Comparison of ENCODE assay signal across 9 mouse cellular contexts in genomic region chr2:147803102-147803501, GRCm38 (mm10).
DNase-seq lines count a peak whose midpoint lies in the region; TF ChIP-seq lines count a peak whose summit lies in the region.
"Had no signal": no experiment of that assay in that cellular context is flagged by ENCODE, and none has a peak within 500 bp of the region (broad histone marks: within the 10 kb centered on the region; RNA-seq: fewer than 3 reads in every experiment).

No protein-coding gene starts in this region.

- TF ChIP-seq CTCF in left cerebral cortex, adult 2 months (IDR thresholded peaks at IDR 0.05): peak; percentile 46

- no peak overlapping the region for H3K4me3 ChIP-seq in left cerebral cortex, adult 2 months
- H3K4me3 ChIP-seq: limb, embryonic 12.5 days had no signal

- no peak overlapping the region for H3K27ac ChIP-seq in left cerebral cortex, adult 2 months
- H3K27ac ChIP-seq: limb, embryonic 12.5 days had no signal

- DNase-seq in cerebellum, postnatal 36 days: peak; percentile 11 to 17
- DNase-seq in cerebellum, adult 9-10 months: no peak
- peak; percentile 13 to 21 for DNase-seq in left cerebral cortex, adult 2 months (ENCODE audit: extremely low spot score in 1 of 2, low spot score in 2 of 2)
- DNase-seq in left cerebral cortex, adult 11 months (ENCODE audit: low spot score): no peak
- peak; percentile 38 for DNase-seq in adrenal gland, adult 2 months
- peak; percentile 20 for DNase-seq in kidney, postnatal 14 days
- DNase-seq in ovary, postnatal 14 days (ENCODE audit: low spot score): peak; percentile 20
- no peak for DNase-seq in gastrocnemius, postnatal 25 days

- intact Hi-C loops in left cerebral cortex, adult 2 months (cut with DNase I): loop anchor here (10.0 kb wide), 2 partner anchors 782 to 852 kb away; no protein-coding TSS in a partner anchor

Comparison
In these comparisons a context has a peak if more than half of its experiments do, and no peak if none do; other contexts are left out.
1. DNase-seq: peak in cerebellum, postnatal 36 days (2 of 2), left cerebral cortex, adult 2 months (2 of 2), adrenal gland, adult 2 months (single experiment), kidney, postnatal 14 days (single experiment) and ovary, postnatal 14 days (single experiment); none in cerebellum, adult 9-10 months (single experiment), left cerebral cortex, adult 11 months (single experiment) and gastrocnemius, postnatal 25 days (single experiment).